Mouse (Mus musculus): ENCODE results near the gene Kdm2b. TPM values are rescaled to one million over a fixed set of nuclear protein-coding genes. Genes with fewer than 3 reads are reported as not detected.
"Not testable (repeated sequence)": the region's sequence is repeated elsewhere in the genome, so short reads cannot be mapped to it uniquely, and the experiment has no call there.

The Kdm2b gene
- total RNA-seq, 4 experiments from 2014 or later, result 22.9 to 27.1 (median 24.6) TPM

- no peak for DNase-seq (ENCODE audit: low spot score in 2 of 2)
These were observed 10.7 kb downstream of the Kdm2b start for GRCm38 (mm10) chr5:122978970-122979369.

- not testable (repeated sequence) for DNase-seq (ENCODE audit: low spot score in 2 of 2)
These were observed 14.9 kb downstream of the Kdm2b start for GRCm38 (mm10) chr5:122974701-122975100.

- DNase-seq (ENCODE audit: low spot score in 2 of 2), result no peak
These were observed 17.5 kb downstream of the Kdm2b start for GRCm38 (mm10) chr5:122972116-122972515.

GRCm38 (mm10) chr5:122971438-122971837, 18.2 kb downstream of the Kdm2b start:
- no peak for DNase-seq (ENCODE audit: low spot score in 2 of 2)

- DNase-seq (ENCODE audit: low spot score in 2 of 2), result no peak
These were observed 19.6 kb downstream of the Kdm2b start for GRCm38 (mm10) chr5:122970056-122970455.

- DNase-seq (ENCODE audit: low spot score in 2 of 2), result peak; percentile 36 to 39
These were observed 21.3 kb downstream of the Kdm2b start for GRCm38 (mm10) chr5:122968322-122968721.

GRCm38 (mm10) chr5:122965427-122965826, 24.2 kb downstream of the Kdm2b start:
- DNase-seq (ENCODE audit: low spot score in 2 of 2), result peak in 1 of 2 experiments; percentile 17

GRCm38 (mm10) chr5:122964853-122965252, 24.8 kb downstream of the Kdm2b start:
- DNase-seq (ENCODE audit: low spot score in 2 of 2), result no peak

- DNase-seq (ENCODE audit: low spot score in 2 of 2), result no peak
These were observed 27.7 kb downstream of the Kdm2b start for GRCm38 (mm10) chr5:122961905-122962304.

- DNase-seq (ENCODE audit: low spot score in 2 of 2), result no peak
These were observed 30.2 kb downstream of the Kdm2b start for GRCm38 (mm10) chr5:122959391-122959790.

- no peak for DNase-seq (ENCODE audit: low spot score in 2 of 2)
These were observed 33.6 kb downstream of the Kdm2b start for GRCm38 (mm10) chr5:122956059-122956458.

- DNase-seq (ENCODE audit: low spot score in 2 of 2), result no peak
These were observed 37.5 kb downstream of the Kdm2b start for GRCm38 (mm10) chr5:122951913-122952641.

GRCm38 (mm10) chr5:122951056-122951912, 38.3 kb downstream of the Kdm2b start:
- DNase-seq (ENCODE audit: low spot score in 2 of 2), result peak in 1 of 2 experiments; percentile 43

- DNase-seq (ENCODE audit: low spot score in 2 of 2), result peak in 1 of 2 experiments; percentile 61
These were observed 39.2 kb downstream of the Kdm2b start for GRCm38 (mm10) chr5:122950329-122950953.

- no peak for DNase-seq (ENCODE audit: low spot score in 2 of 2)
These were observed 40.5 kb downstream of the Kdm2b start for GRCm38 (mm10) chr5:122949101-122949500.

GRCm38 (mm10) chr5:122947534-122947933, 42.1 kb downstream of the Kdm2b start:
- no peak for DNase-seq (ENCODE audit: low spot score in 2 of 2)

- no peak for DNase-seq (ENCODE audit: low spot score in 2 of 2)
These were observed 50.9 kb downstream of the Kdm2b start for GRCm38 (mm10) chr5:122938676-122939075.

GRCm38 (mm10) chr5:122937958-122938540, 51.6 kb downstream of the Kdm2b start:
- no peak for DNase-seq (ENCODE audit: low spot score in 2 of 2)

- no peak for DNase-seq (ENCODE audit: low spot score in 2 of 2)
These were observed 52.6 kb downstream of the Kdm2b start for GRCm38 (mm10) chr5:122937031-122937430.

GRCm38 (mm10) chr5:122935810-122936209, 53.8 kb downstream of the Kdm2b start:
- no peak for DNase-seq (ENCODE audit: low spot score in 2 of 2)

- DNase-seq (ENCODE audit: low spot score in 2 of 2), result no peak
These were observed 58.6 kb downstream of the Kdm2b start for GRCm38 (mm10) chr5:122930991-122931390.

GRCm38 (mm10) chr5:122928293-122928692, 61.3 kb downstream of the Kdm2b start:
- DNase-seq (ENCODE audit: low spot score in 2 of 2), result no peak
